Mouse (Mus musculus): Measurements from ENCODE around the gene Prkar2b.
"Not testable (repeated sequence)": the region's sequence is repeated elsewhere in the genome, so short reads cannot be mapped to it uniquely, and the experiment has no call there.

Prkar2b gene

GRCm38 (mm10) chr12:32059707-32060106 lies 1.4 kb downstream of the Prkar2b start:
- no peak for DNase-seq

DNA sequence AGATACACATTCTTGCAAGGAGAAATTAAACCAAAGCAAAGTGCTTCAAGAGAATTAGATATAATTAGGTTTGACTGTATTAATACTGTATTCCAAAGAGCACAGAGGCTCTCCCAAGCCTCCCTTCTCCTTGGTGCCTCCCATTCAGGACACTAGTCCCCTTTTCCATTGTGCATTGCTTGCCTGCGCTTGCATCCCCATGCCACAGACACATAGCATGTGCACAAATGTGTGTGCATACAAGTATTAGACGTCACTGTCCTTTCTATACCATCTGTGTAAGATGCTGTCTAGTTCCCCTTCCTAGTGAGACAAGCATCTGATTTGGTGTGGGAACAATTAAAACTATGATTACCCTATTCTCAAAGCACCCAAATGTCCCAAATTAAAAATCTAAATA lies 2.0 kb downstream of the Prkar2b start:
- DNase-seq = no peak

DNA sequence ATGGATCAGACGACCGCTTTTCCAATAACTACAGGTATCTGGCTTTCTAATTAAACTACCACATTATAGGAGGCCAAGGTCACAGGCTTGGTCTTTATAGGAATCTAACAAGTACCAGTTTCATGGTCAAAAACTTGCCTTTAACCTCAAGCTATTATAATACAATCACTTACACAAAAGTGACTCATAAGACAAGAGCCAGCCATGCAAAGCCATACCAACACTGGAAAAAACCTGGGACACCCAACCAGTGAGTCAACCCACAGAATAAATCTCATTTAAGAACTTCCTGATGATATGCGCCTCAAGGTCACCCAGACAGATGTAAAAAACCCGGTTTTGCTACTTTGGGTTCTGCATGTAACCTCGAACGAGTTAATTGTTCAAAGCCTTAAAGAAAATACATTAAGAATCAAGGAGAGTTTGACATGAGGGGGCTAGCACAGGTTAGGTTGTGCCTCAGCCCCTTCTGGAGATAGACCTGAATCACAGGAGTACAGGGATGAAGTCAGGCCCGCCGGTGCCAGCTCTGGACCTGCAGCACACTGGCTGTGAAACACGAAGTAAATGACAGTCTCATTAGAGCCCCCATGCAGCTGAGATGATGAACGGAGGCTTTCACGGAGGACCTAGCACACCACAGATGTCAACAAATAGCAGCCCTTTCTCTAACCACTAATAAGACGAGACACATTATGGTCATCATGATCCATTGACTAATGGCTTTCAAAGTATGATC lies 3.5 kb downstream of the Prkar2b start:
- DNase-seq = no peak

GRCm38 (mm10) chr12:32055797-32056196 lies 5.3 kb downstream of the Prkar2b start:
- no peak for DNase-seq

GRCm38 (mm10) chr12:32054476-32055166 lies 6.5 kb downstream of the Prkar2b start:
- no peak for DNase-seq

- no peak for DNase-seq
Measured at GRCm38 (mm10) chr12:32053637-32054366, 7.3 kb downstream of the Prkar2b start.

- no peak for DNase-seq
Measured at GRCm38 (mm10) chr12:32052882-32053281, 8.2 kb downstream of the Prkar2b start.

- DNase-seq = no peak
Measured at GRCm38 (mm10) chr12:32050165-32050564, 10.9 kb downstream of the Prkar2b start.

- no peak for DNase-seq
Measured at GRCm38 (mm10) chr12:32045566-32046330, 15.3 kb downstream of the Prkar2b start.

DNA sequence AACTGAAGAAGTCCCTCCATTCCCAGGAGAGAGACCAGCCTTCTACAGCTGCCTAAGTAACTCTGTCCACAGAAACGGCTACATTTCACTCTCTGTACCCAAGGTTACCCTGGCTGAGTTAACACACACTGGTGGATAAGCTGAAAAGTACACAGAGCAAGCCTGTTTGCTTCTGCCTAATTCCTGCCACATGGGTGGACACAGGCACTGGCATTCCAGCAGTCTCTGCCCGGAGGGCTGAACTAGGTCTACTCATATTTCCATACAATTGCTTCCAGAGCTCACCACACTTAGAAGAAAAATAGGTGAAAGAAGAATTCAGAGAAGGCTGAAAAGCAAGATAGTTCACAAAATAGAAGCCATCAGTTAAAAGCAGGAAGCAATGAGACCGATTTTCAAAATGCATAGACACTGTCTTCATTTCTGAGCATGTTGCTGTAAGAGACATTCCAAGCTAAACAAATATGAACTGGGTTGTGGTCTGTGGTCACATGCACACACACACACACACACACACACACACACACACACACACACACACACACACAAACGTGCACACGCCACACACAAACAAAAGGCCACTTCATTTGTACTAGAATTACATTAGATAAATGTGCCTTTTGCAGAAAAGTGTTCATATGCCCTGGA lies 16.5 kb downstream of the Prkar2b start:
- peak in 1 of 2 experiments; percentile 43 for DNase-seq

DNA sequence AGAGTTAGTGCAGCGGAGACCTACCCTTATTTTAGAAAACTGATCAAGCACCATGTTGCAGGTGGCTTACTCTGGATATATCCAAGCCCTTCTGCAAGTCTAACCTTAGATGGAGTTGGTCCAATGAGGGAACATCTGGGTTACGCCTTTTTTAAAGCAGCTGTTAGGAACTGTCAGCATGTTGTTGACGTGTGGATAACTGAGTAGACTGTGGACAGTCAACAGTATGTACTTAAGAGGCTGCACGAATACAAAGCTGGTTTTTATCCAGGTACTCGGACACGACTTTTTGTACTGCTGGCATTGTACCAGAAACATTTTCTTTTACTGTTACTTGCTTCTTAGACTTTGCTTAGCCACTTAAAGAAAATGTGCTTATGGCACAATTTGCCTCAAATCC lies 27.6 kb downstream of the Prkar2b start:
- no peak for DNase-seq

- DNase-seq = no peak
Measured at GRCm38 (mm10) chr12:32032917-32033316, 28.2 kb downstream of the Prkar2b start.

DNA sequence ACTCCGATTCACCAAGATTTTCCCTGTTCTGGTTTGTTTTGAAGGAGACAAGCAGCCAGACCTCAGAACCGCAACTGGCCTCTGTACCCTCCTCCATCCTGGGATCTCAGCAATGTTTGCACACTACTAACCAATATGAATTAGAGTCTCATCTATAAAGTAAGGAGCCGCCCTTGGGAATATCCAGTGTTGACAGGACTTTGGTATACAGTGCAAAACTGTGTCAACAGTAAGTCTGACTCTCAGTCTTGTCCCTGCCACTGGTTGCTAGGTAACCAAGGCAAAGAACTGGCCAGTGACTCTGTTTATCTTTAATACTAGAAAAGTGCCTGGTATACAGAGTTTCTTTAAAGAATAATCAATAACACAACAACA lies 42.7 kb downstream of the Prkar2b start:
- DNase-seq = no peak

DNA sequence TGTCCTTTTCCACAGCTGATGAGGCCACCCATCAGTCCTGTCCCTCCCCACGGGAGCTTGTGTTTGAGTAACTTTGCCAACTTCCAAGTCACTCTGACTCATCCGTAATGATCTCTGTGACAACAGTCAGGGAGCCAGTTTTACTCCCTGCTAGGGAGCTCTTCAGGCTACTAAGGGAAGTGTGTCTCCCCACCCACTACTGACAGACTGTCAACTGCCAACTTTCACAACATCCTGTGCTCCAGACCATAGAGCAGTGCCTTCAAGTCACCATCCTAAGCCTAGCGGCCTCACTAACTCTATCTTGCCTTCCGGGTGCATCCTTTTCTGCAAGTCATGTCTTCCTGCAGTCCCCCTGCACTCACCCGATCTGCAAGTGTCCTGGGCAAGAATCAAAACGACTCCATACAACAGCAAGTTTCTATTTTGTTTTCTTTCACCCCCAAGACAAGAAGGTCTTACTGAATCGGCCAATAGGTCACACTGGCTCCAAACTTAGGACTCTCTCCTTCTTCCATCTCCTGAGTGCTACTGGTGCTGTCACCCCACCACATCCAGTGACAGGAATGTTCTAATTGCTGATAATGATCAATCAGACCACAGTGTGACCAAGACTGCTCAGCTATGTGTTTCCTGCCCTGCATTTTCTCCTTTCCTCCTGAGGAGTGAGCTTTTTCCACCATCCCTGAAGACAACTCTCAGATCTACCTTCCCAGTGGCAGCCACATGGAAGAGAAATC lies 43.3 kb downstream of the Prkar2b start:
- DNase-seq = peak; percentile 17 to 39

- DNase-seq = no peak
Measured at GRCm38 (mm10) chr12:32016472-32016871, 44.6 kb downstream of the Prkar2b start.

DNA sequence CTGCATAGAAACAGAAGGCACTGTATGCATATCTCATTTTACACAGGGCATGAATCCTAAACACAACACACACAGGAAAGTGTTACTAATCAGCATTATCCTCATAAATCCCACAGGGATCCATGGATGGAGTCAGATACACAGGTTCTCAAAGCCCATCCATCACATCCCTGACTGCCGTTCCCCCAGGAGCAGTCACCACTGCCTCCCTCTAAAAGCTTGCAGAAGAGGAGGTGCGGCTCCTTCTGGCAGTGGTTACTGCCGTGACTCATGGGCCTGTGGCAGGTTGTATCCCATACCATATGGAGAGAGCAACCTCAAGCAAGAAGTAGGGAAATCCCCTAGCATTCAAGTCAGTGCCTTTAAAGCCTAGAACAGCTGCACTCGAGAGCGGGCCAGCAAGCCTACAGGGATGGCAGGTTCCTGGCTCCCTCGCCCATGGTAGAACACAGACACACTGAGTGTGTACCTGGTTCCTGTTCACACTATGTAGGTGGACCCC lies 45.8 kb downstream of the Prkar2b start:
- no peak for DNase-seq

DNA sequence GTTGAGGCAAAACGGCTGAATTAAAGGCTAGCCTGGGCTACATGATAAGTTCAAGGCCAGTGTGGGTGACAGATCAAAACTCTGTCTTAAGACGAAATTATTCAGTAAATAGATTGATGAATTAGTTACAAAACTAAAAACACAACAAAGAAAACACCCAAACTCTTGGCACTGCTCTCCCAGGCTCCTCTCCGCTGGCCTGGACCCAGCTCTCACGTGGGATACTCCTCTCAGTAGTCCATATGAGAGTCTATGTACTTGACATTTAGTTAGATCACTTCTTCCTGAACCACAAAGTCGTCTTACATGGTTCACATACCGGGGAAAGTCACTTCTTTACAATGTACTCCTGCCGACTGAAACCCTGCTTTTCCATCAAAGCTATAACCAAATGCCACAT lies 46.3 kb downstream of the Prkar2b start:
- no peak for DNase-seq

- no peak for DNase-seq
Measured at GRCm38 (mm10) chr12:32012169-32012568, 48.9 kb downstream of the Prkar2b start.

- no peak for DNase-seq
Measured at GRCm38 (mm10) chr12:32011128-32011527, 50.0 kb downstream of the Prkar2b start.

GRCm38 (mm10) chr12:32009985-32010369 lies 51.1 kb downstream of the Prkar2b start:
- DNase-seq = not testable (repeated sequence)

- DNase-seq = no peak
Measured at GRCm38 (mm10) chr12:32009267-32009984, 51.7 kb downstream of the Prkar2b start.
